Mouse (Mus musculus): ENCODE measurements around the gene Hlcs.

Hlcs gene

GRCm38 (mm10) chr16:94327781-94328711, 14.7 kb upstream of the Hlcs start, which contains the start of gene Ripply3:
Gene Ripply3, plus strand, starts transcription at chr16:94328420.
- peak; percentile 31 to 42 for DNase-seq (ENCODE audit: low spot score in 2 of 2)

- DNase-seq (ENCODE audit: low spot score in 2 of 2), result no peak
Measured at GRCm38 (mm10) chr16:94326008-94326407, 12.6 kb upstream of the Hlcs start.

- DNase-seq (ENCODE audit: low spot score in 2 of 2), result no peak
Measured at GRCm38 (mm10) chr16:94323681-94324080, 10.3 kb upstream of the Hlcs start.

GRCm38 (mm10) chr16:94320223-94320622, 6.9 kb upstream of the Hlcs start:
- no peak for DNase-seq (ENCODE audit: low spot score in 2 of 2)

- no peak for DNase-seq (ENCODE audit: low spot score in 2 of 2)
Measured at GRCm38 (mm10) chr16:94317752-94318151, 4.4 kb upstream of the Hlcs start.

- DNase-seq (ENCODE audit: low spot score in 2 of 2), result no peak
Measured at GRCm38 (mm10) chr16:94315215-94315614, 1.8 kb upstream of the Hlcs start.

GRCm38 (mm10) chr16:94314626-94315025, 1.3 kb upstream of the Hlcs start:
- DNase-seq (ENCODE audit: low spot score in 2 of 2), result no peak

- peak; percentile 54 to 78 for DNase-seq (ENCODE audit: low spot score in 2 of 2)
Measured at GRCm38 (mm10) chr16:94312663-94313228, 625 bp downstream of the Hlcs start.

- no peak for DNase-seq (ENCODE audit: low spot score in 2 of 2)
Measured at GRCm38 (mm10) chr16:94311931-94312330, 1.4 kb downstream of the Hlcs start.

GRCm38 (mm10) chr16:94311416-94311815, 2.0 kb downstream of the Hlcs start:
- no peak for DNase-seq (ENCODE audit: low spot score in 2 of 2)

- DNase-seq (ENCODE audit: low spot score in 2 of 2), result no peak
Measured at GRCm38 (mm10) chr16:94309025-94309424, 4.3 kb downstream of the Hlcs start.

GRCm38 (mm10) chr16:94307942-94308341, 5.4 kb downstream of the Hlcs start:
- no peak for DNase-seq (ENCODE audit: low spot score in 2 of 2)

GRCm38 (mm10) chr16:94307526-94307925, 5.8 kb downstream of the Hlcs start:
- DNase-seq (ENCODE audit: low spot score in 2 of 2), result no peak

- DNase-seq (ENCODE audit: low spot score in 2 of 2), result no peak
Measured at GRCm38 (mm10) chr16:94303203-94303535, 10.2 kb downstream of the Hlcs start.

GRCm38 (mm10) chr16:94302274-94303202, 10.8 kb downstream of the Hlcs start:
- DNase-seq (ENCODE audit: low spot score in 2 of 2), result peak in 1 of 2 experiments; percentile 29

- DNase-seq (ENCODE audit: low spot score in 2 of 2), result no peak
Measured at GRCm38 (mm10) chr16:94301696-94302095, 11.7 kb downstream of the Hlcs start.

GRCm38 (mm10) chr16:94301194-94301593, 12.2 kb downstream of the Hlcs start:
- DNase-seq (ENCODE audit: low spot score in 2 of 2), result no peak

GRCm38 (mm10) chr16:94299210-94299609, 14.2 kb downstream of the Hlcs start:
- no peak for DNase-seq (ENCODE audit: low spot score in 2 of 2)

- DNase-seq (ENCODE audit: low spot score in 2 of 2), result no peak
Measured at GRCm38 (mm10) chr16:94298081-94298480, 15.3 kb downstream of the Hlcs start.

GRCm38 (mm10) chr16:94291141-94291540, 22.2 kb downstream of the Hlcs start:
- no peak for DNase-seq (ENCODE audit: low spot score in 2 of 2)

- peak; percentile 36 to 73 for DNase-seq (ENCODE audit: low spot score in 2 of 2)
Measured at GRCm38 (mm10) chr16:94290073-94290999, 23.0 kb downstream of the Hlcs start.
